Mouse (Mus musculus) spleen, postnatal 0 days (tissue): ENCODE data around the gene Itprip. TPM values are rescaled to one million over a fixed set of nuclear protein-coding genes. Genes with fewer than 3 reads are reported as not detected.

Source experiments
- polyA plus RNA-seq: library from polyadenylated mRNA; unstranded; fragments of >200 nt; fragmentation: Nextera tagmentation; extraction: Ambion mirVana; gene quantifications from 2 replicates; pipeline ENCODE4 v1.2.1, GENCODE M21; 2015

Gene Itprip
- polyA plus RNA-seq, result 7.5 and 9.3 TPM in 2 replicates

DNA sequence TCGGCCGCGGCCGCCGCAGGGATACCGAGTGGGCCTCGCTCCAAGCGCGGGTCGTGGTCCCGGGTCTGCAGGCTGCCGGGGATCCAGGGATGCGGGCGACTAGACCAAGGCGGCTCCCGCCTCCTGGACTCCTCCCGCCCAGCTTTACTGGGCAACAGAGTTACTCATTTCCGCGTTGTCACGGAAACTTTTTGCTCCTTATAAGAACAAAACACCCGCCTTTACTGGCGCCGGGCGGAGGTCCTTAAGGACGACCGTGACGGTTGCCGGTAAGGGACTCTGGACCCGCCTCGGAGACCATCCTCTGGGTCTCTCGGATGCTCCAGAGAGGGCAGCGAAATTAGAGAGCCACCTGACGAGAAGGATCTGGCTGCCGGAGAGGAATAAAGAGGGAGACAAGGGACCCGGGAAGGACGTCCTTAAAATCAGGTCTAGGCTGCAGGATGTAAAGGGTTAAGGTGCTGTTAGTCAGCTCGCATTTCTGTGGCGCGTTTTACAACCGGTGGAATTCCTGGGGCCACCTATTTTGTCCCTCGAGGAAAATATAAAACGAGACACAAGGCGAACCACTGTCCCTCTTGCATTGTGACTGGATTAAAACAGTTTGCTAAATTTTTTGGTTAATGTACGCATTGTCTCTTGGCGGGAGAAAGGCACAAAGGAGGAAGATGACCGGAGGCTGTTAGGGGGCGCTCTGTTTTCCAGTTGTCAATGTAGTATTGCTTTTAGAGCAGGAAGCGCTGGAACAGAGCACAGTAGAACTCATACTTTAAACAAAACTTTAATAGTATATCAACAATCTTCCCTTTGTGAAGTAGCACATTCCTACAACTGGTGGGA, at the start of gene Itprip, which contains the start of gene Cfap43:
Itprip (minus strand) TSS at position 174 of the 840 bp plus-strand sequence.
Cfap43 (minus strand) TSS at position 162 of the 840 bp plus-strand sequence.

DNA sequence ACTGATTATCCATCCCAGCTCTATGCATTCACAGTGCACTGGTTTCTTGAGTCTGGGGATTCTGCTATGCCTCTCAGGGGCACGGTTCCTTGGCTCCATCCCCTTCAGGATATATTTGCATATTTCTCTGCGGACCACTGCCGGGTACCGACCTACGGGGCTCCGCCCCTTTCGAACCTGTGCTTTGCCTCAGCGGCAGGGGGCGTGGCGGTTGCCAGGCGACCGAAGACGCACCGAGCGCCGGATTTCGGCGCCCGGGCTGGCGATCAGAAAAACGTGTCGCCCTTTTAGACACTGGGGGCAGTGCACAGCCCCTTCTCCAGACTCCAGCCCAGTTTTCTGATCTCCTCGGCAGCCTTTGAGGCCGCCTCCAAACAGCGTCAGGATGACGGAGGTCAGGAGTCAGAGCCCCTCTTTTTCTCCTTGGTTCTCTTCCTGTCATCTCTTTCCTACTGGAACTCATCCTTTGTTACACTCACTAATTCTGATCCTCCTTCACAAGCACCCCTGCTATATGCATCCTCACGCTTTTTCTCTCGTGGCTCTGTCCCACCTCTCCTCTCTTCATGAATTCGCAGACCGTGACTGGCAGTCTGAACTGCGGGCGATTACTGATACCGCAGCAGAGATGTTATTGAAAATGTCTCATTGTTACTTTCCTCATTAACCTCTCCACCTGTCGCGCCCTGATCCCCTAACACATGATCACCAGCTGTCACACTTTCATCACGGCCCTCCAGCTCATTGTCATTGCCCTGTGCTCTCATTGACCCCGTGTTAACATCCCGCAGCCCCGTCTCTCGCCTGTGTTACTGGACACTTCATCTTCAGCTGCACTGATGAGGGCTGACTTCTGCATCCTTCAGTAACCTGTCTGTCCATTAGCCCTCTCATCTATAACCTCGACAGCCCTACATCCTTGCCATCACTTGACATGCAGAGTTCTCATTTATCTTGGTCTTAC, 18.6 kb upstream of the Itprip start, which contains the start of gene Cfap58:
Cfap58 (plus strand) TSS at position 233 of the 964 bp plus-strand sequence.

DNA sequence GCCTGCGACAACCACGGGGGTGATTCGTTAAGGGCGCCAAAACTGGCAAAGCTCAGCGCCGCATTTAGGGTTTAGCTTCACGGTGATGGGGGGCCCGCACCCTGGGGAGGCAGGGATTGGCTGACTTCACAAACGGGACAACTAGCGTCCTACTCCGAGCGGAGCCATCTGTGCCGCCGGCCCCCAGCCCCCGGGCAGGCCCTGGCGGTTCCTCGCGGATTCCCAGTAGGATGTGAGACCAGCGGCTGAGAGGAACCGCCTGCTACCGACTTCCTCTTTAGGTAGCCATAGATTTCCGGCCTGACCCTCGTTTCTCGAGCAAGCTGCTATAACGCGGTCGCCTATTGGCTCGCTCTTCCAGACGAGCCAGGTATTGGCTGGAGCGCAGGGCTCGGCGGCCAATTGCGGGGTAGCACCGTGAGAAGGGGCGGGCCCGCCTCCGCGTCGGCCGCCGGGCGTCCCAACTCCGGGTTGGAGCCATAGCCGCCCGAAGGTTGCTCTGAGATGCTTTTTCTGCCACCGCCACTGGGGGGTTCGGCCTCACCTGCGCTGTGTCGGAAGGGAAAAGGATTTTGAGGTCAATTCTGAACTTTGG, 53.6 kb downstream of the Itprip start, which contains the start of gene Gsto2:
Gsto2 (plus strand) TSS at position 182 of the 595 bp plus-strand sequence.

DNA sequence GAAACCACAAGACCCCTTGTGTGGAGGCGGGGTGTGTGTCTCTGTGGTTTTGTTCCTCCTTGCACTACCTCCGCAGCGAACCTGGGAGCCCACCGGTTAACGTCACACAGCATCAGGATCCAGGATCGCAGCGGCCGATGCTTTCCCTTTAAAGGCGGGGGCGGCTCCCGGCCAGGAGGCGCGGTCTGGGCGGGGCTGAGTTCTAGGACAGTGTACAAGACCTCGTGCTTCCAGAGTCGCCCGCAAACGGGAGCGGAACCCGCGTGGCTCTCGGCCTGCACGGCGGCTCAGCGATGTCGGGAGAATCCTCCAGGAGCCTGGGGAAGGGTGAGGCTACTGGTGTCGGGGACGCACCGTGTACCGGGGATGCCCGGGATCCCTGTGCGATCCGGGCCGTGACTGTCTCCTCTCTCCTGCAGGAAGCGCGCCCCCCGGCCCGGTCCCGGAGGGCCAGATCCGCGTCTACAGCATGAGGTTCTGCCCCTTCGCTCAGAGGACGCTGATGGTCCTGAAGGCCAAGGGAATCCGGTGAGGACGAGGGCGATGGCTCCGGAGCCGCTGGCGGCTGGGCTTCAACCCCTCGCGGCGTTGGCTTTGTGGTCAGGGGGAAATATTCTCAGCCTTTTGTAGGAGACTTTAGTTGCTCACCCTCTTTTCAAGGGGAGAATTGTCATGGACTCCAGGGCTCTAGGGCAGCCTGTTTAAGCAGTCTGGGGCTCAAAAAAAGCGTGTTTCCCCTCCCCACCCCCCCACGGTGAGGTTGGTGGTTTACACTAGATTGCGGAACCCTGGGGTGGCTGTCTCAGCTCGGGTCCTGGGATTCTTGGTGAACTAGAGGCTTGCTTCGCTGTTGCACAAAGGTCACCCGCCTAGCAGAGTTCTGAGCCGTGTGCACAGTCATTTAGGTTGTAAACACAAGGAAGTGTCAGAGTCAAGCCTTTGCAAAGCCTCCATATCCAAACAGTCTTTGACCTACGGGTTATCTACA, 64.0 kb downstream of the Itprip start, which contains the start of gene Gsto1:
Gsto1 (plus strand) TSS at position 175 of the 988 bp plus-strand sequence.

Other genes starting within 250 kb of the Itprip start
- gene Col17a1, start 227.2 kb downstream of the Itprip start, polyA plus RNA-seq, result 0.07 and 0.22 TPM in 2 replicates
- 114 and 122 TPM in 2 replicates for gene Sfr1, start 187.6 kb downstream of the Itprip start, polyA plus RNA-seq
- 109 and 114 TPM in 2 replicates for gene Gsto1, start 64.3 kb downstream of the Itprip start, polyA plus RNA-seq
- 0.63 and 0.65 TPM in 2 replicates for gene Gsto2, start 53.8 kb downstream of the Itprip start, polyA plus RNA-seq
- 0.15 and 0.28 TPM in 2 replicates for gene Cfap43, start within 50 bp of the Itprip start, polyA plus RNA-seq
- not detected in 2 replicates for gene Cfap58, start 18.4 kb upstream of the Itprip start, polyA plus RNA-seq